Mouse (Mus musculus) lung, adult 2 months (tissue): ENCODE measurements around the gene Umodl1.

Source experiments
- CTCF ChIP-seq: fragments of 200-500 bp; IDR thresholded peaks from 2 replicates; pipeline ENCODE4 v1.5.1; 2011; ENCODE audit warnings: mild to moderate bottlenecking, low read length, control low read depth; ENCODE audit not compliant: insufficient read depth
- POLR2A ChIP-seq: fragments of 200-500 bp; IDR thresholded peaks from 2 replicates; pipeline ENCODE4 v1.6.1; 2011; ENCODE audit warnings: low read depth, mild to moderate bottlenecking, control low read depth, low read length, borderline replicate concordance; ENCODE audit errors: extremely low read depth

DNA sequence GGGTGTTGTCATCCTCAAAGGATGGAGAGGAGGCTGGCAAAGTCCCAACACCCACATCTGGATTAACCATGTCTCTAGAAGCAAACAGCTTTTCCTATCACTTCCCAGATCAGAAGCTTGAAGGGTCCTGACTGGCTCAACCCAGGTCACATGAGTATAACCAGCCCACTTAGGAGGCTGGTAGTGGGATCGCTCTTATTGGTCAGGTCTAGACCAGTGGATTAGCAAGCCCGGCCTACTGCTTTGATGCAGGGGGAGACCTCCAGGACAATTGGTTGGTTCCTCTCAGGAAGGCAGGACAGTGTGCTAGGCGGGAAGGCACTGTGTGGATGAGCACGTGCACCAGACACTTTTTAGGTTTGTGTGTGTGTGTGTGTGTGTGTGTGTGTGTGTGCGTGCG, 72.5 kb downstream of the Umodl1 start:
- TF ChIP-seq POLR2A (no peak), CTCF (no peak)
